Comparison of ENCODE assay signal across 23 mouse cellular contexts in the genomic region with DNA sequence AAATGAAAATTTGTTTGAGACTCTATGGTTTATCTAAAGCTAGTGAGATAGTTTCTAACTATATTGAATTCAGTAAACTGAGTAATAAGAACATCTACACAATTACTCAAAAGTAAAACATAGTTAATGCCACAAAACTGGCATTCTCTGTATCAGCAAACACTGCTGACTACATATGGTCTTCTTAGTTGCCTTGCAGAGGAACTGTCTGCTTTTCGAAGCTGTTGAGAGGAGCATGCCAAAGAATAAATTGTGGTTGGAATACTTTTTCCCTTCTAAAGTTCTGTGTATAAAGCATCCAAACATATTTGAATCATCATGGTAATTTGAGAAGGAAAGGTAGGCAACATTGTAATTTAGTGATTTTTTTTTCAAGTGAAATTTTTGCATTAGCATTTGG.
"Had no signal": no experiment of that assay in that cellular context is flagged by ENCODE, and none has a peak within 500 bp of the region (broad histone marks: within the 10 kb centered on the region; RNA-seq: fewer than 3 reads in every experiment).

No protein-coding gene starts in this region.

- ATAC-seq: liver, postnatal 0 days; lung, postnatal 0 days; midbrain, embryonic 15.5 days had no signal

- H3K4me2 ChIP-seq: limb, embryonic 12.5 days; limb, embryonic 15.5 days; liver, embryonic 11.5 days; lung, embryonic 14.5 days; midbrain, embryonic 12.5 days; midbrain, embryonic 15.5 days; neural tube, embryonic 12.5 days; neural tube, embryonic 15.5 days had no signal

- H3K9me3 ChIP-seq: limb, embryonic 12.5 days; limb, embryonic 15.5 days; midbrain, embryonic 12.5 days; midbrain, embryonic 15.5 days; neural tube, embryonic 12.5 days; neural tube, embryonic 15.5 days had no signal

- H3K27me3 ChIP-seq: limb, embryonic 12.5 days; limb, embryonic 15.5 days; midbrain, embryonic 12.5 days; midbrain, embryonic 15.5 days; neural tube, embryonic 12.5 days; neural tube, embryonic 15.5 days had no signal

- H3K27ac ChIP-seq: kidney, postnatal 0 days; layer of hippocampus, adult 2 months; limb, embryonic 12.5 days; limb, embryonic 15.5 days; liver, embryonic 14.5 days; macrophage; midbrain, embryonic 12.5 days; midbrain, embryonic 15.5 days; neural tube, embryonic 12.5 days; neural tube, embryonic 15.5 days; stomach, postnatal 0 days had no signal

- H3K4me3 ChIP-seq: layer of hippocampus, adult 2 months; limb, embryonic 12.5 days; limb, embryonic 15.5 days; midbrain, embryonic 12.5 days; midbrain, embryonic 15.5 days; neural tube, embryonic 12.5 days; neural tube, embryonic 15.5 days had no signal

- DNase-seq: kidney, postnatal 25 days; left cerebral cortex, postnatal 4 days; liver, postnatal 0 days; lung, embryonic 14.5 days; right cerebral cortex, adult 18-20 months; right cerebral cortex, postnatal 14 days; right cerebral cortex, postnatal 4 days; thymus, adult 2 months; thymus, postnatal 14 days; thymus, postnatal 4 days had no signal

- H3K36me3 ChIP-seq: limb, embryonic 12.5 days; limb, embryonic 15.5 days; midbrain, embryonic 12.5 days; midbrain, embryonic 15.5 days; neural tube, embryonic 12.5 days; neural tube, embryonic 15.5 days had no signal

- H3K9ac ChIP-seq: limb, embryonic 12.5 days; limb, embryonic 15.5 days; liver, embryonic 14.5 days; liver, postnatal 0 days; lung, embryonic 14.5 days; midbrain, embryonic 12.5 days; midbrain, embryonic 15.5 days; neural tube, embryonic 12.5 days; neural tube, embryonic 15.5 days had no signal

- H3K4me1 ChIP-seq: limb, embryonic 12.5 days; limb, embryonic 15.5 days; midbrain, embryonic 12.5 days; midbrain, embryonic 15.5 days; neural tube, embryonic 12.5 days; neural tube, embryonic 15.5 days had no signal
